In the genomic region with DNA sequence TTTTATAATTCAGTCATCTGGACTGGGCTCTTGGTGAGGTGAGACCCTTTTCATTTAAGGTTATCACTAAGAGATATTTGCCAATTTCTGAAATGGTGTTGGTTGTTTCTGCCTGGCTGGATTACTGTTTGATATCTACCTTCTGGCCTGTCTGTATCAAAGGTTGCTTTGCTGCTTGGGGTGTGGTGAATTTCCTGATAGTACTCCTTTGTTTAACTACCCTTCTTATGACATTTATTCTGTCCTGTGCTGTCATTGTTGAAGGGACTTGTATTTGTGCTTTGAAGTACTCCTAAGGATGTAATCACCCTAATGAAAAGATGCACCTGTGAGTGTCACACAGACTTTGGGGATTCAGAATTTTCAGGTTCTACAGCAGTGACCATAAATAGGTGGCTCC, we compare ENCODE assay signal across 31 mouse cellular contexts.
"Had no signal": no experiment of that assay in that cellular context is flagged by ENCODE, and none has a peak within 500 bp of the region (broad histone marks: within the 10 kb centered on the region; RNA-seq: fewer than 3 reads in every experiment).

No protein-coding gene starts in this region.

- H3K9ac ChIP-seq: heart, embryonic 12.5 days; heart, embryonic 13.5 days; heart, embryonic 15.5 days; hindbrain, embryonic 12.5 days; hindbrain, embryonic 13.5 days; hindbrain, embryonic 14.5 days; hindbrain, embryonic 15.5 days; kidney, embryonic 15.5 days had no signal

- H3K9me3 ChIP-seq: heart, embryonic 10.5 days; heart, embryonic 12.5 days; heart, embryonic 13.5 days; heart, embryonic 15.5 days; hindbrain, embryonic 10.5 days; hindbrain, embryonic 12.5 days; hindbrain, embryonic 13.5 days; hindbrain, embryonic 15.5 days; kidney, embryonic 15.5 days had no signal

- DNase-seq: heart, postnatal 10 days; heart, postnatal 14 days; heart, postnatal 36 days; heart, postnatal 4 days; kidney, adult 11 months; kidney, adult 18-20 months; kidney, adult 2 months; kidney, adult 8-10 months; kidney, adult 9 months; kidney, postnatal 14 days; kidney, postnatal 25 days; kidney, postnatal 36 days; kidney, postnatal 4 days; layer of hippocampus, adult 9-11 months; layer of hippocampus, postnatal 36 days had no signal

- H3K27me3 ChIP-seq: heart, embryonic 12.5 days; heart, embryonic 13.5 days; heart, embryonic 15.5 days; hindbrain, embryonic 12.5 days; hindbrain, embryonic 13.5 days; hindbrain, embryonic 15.5 days; kidney, embryonic 15.5 days had no signal

- ATAC-seq: hindbrain, postnatal 0 days; inflammation-experienced regulatory T-cells, adult 6 months had no signal

- H3K36me3 ChIP-seq: heart, embryonic 10.5 days; heart, embryonic 12.5 days; heart, embryonic 13.5 days; heart, embryonic 15.5 days; hindbrain, embryonic 10.5 days; hindbrain, embryonic 12.5 days; hindbrain, embryonic 13.5 days; hindbrain, embryonic 15.5 days; kidney, embryonic 15.5 days had no signal

- H3K4me2 ChIP-seq: heart, embryonic 11.5 days; heart, embryonic 12.5 days; heart, embryonic 13.5 days; heart, embryonic 15.5 days; hindbrain, embryonic 12.5 days; hindbrain, embryonic 13.5 days; hindbrain, embryonic 14.5 days; hindbrain, embryonic 15.5 days; kidney, embryonic 15.5 days had no signal

- H3K4me3 ChIP-seq: heart, embryonic 10.5 days; heart, embryonic 12.5 days; heart, embryonic 13.5 days; heart, embryonic 15.5 days; hindbrain, embryonic 10.5 days; hindbrain, embryonic 12.5 days; hindbrain, embryonic 13.5 days; hindbrain, embryonic 15.5 days; kidney, embryonic 15.5 days; layer of hippocampus, adult 2 months; left cerebral cortex, adult 2 months had no signal

- H3K4me1 ChIP-seq: heart, embryonic 10.5 days; heart, embryonic 12.5 days; hindbrain, embryonic 10.5 days; hindbrain, embryonic 12.5 days; hindbrain, embryonic 13.5 days; hindbrain, embryonic 15.5 days; kidney, embryonic 15.5 days had no signal

- H3K27ac ChIP-seq: heart, embryonic 10.5 days; heart, embryonic 13.5 days; heart, embryonic 15.5 days; hindbrain, embryonic 10.5 days; hindbrain, embryonic 12.5 days; hindbrain, embryonic 13.5 days; hindbrain, embryonic 14.5 days; hindbrain, embryonic 15.5 days; hindbrain, postnatal 0 days; kidney, embryonic 15.5 days; kidney, postnatal 0 days; layer of hippocampus, adult 2 months; left cerebral cortex, adult 2 months had no signal
